Mouse (Mus musculus) small intestine, adult 2 months (tissue): Measurements from ENCODE around the gene Ddx24.

ENCODE experiments used
- CTCF ChIP-seq: fragments of 200-500 bp; IDR thresholded peaks from 2 replicates; pipeline ENCODE4 v1.5.1; 2012; ENCODE audit warnings: low read depth, mild to moderate bottlenecking, control low read depth, inconsistent platforms, low read length, moderate library complexity, mixed read lengths; ENCODE audit not compliant: insufficient replicate concordance, insufficient read length; ENCODE audit errors: extremely low read depth
- POLR2A ChIP-seq: fragments of 200-500 bp; IDR thresholded peaks from 2 replicates; pipeline ENCODE4 v1.6.1; 2012; ENCODE audit warnings: low read depth, mild to moderate bottlenecking, control low read depth, inconsistent platforms, low read length, moderate library complexity

- TF ChIP-seq CTCF (no peak), POLR2A (no peak)
Observed at GRCm38 (mm10) chr12:103395486-103396275, 29.9 kb downstream of the Ddx24 start.
